Mouse (Mus musculus): Measurements from ENCODE around the gene Fam72a.

GRCm38 (mm10) chr1:131570391-131570790 lies 42.7 kb downstream of the Fam72a start:
- TF ChIP-seq POLR2AphosphoS5 (IDR thresholded peaks at IDR 0.05; ENCODE audit: insufficient replicate concordance, low read depth, low read length) (no peak), CTCF (IDR thresholded peaks at IDR 0.05; ENCODE audit: low read depth, low read length) (no peak)

All from G1E (cell line).